ENCODE assay signal across 14 mouse cellular contexts in genomic region chr5:35641961-35642584, GRCm38 (mm10). TPM values are rescaled to one million over a fixed set of nuclear protein-coding genes. Genes with fewer than 3 reads are reported as not detected.
DNase-seq lines count a peak whose midpoint lies in the region; ATAC-seq lines count a peak whose summit lies in the region.
"Had no signal": no experiment of that assay in that cellular context is flagged by ENCODE, and none has a peak within 500 bp of the region (broad histone marks: within the 10 kb centered on the region; RNA-seq: fewer than 3 reads in every experiment).

No protein-coding gene starts in this region.

- peak overlapping the region; percentile 59; the same call in 1 of the 2 replicates for H3K27ac ChIP-seq in kidney, embryonic 14.5 days (ENCODE audit: low read depth, low read length)
- no peak overlapping the region for H3K27ac ChIP-seq in embryonic facial prominence, embryonic 14.5 days (replicated peaks; ENCODE audit: low read depth, low read length)
- H3K27ac ChIP-seq in intestine, embryonic 15.5 days = peak overlapping the region; percentile 32
- H3K27ac ChIP-seq: liver, embryonic 12.5 days; midbrain, embryonic 12.5 days; neural tube, embryonic 13.5 days had no signal

- peak overlapping the region; percentile 28; the same call in 1 of the 2 replicates for H3K9ac ChIP-seq in kidney, embryonic 14.5 days (ENCODE audit: low read depth, low read length)
- no peak overlapping the region for H3K9ac ChIP-seq in embryonic facial prominence, embryonic 14.5 days (ENCODE audit: low read depth, low read length)
- no peak overlapping the region for H3K9ac ChIP-seq in intestine, embryonic 15.5 days
- H3K9ac ChIP-seq: liver, embryonic 12.5 days; midbrain, embryonic 12.5 days; neural tube, embryonic 13.5 days had no signal

- 17% methylated on average over 10 of the region's 10 CpGs for WGBS in kidney, embryonic 14.5 days
- WGBS in embryonic facial prominence, embryonic 14.5 days = 44% methylated on average over 10 of the region's 10 CpGs
- 42% methylated on average over 10 of the region's 10 CpGs for WGBS in intestine, embryonic 15.5 days

- H3K9me3 ChIP-seq in kidney, embryonic 14.5 days (ENCODE audit: control insufficient read depth, low read length) = no peaks in the 10 kb centered on the region
- no peaks in the 10 kb centered on the region for H3K9me3 ChIP-seq in embryonic facial prominence, embryonic 14.5 days (ENCODE audit: control insufficient read depth, low read length)
- no peaks in the 10 kb centered on the region for H3K9me3 ChIP-seq in intestine, embryonic 15.5 days
- H3K9me3 ChIP-seq: liver, embryonic 12.5 days; midbrain, embryonic 12.5 days; neural tube, embryonic 13.5 days had no signal

- DNase-seq in kidney, adult 9 months = no peak
- peak; percentile 52 for DNase-seq in embryonic facial prominence, embryonic 14.5 days (ENCODE audit: low spot score)
- peak; percentile 42 for DNase-seq in lung, postnatal 36 days
- DNase-seq in spleen, adult 18-20 months = no peak
- no peak for DNase-seq in left cerebral cortex, adult 8-10 months (ENCODE audit: low spot score in 2 of 2)
- DNase-seq: cerebellum, postnatal 14 days; thymus, postnatal 25 days had no signal

- H3K4me3 ChIP-seq in kidney, embryonic 14.5 days (ENCODE audit: low read length) = no peak overlapping the region
- H3K4me3 ChIP-seq in embryonic facial prominence, embryonic 14.5 days (ENCODE audit: low read depth, low read length) = no peak overlapping the region
- H3K4me3 ChIP-seq in intestine, embryonic 15.5 days (replicated peaks) = no peak overlapping the region
- H3K4me3 ChIP-seq: liver, embryonic 12.5 days; midbrain, embryonic 12.5 days; neural tube, embryonic 13.5 days had no signal

- ATAC-seq in kidney, embryonic 14.5 days (ENCODE audit: low FRiP score, low TSS enrichment) = peak; percentile 83
- ATAC-seq in embryonic facial prominence, embryonic 14.5 days (ENCODE audit: low read depth) = peak; percentile 67; the same call in 1 of the 2 replicates
- peak; percentile 88 for ATAC-seq in intestine, embryonic 15.5 days
- ATAC-seq: CD4-positive, CD25-positive, alpha-beta regulatory T cell, adult 4 months; inflammation-experienced regulatory T-cells, adult 6 months; liver, embryonic 12.5 days had no signal

- H3K36me3 ChIP-seq in kidney, embryonic 14.5 days (ENCODE audit: control insufficient read depth, insufficient read depth, low read length) = no peaks in the 10 kb centered on the region
- no peaks in the 10 kb centered on the region for H3K36me3 ChIP-seq in embryonic facial prominence, embryonic 14.5 days (ENCODE audit: control insufficient read depth, insufficient read depth, low read length)
- H3K36me3 ChIP-seq in intestine, embryonic 15.5 days = no peaks in the 10 kb centered on the region
- H3K36me3 ChIP-seq: liver, embryonic 12.5 days; midbrain, embryonic 12.5 days; neural tube, embryonic 13.5 days had no signal

- peaks cover 16% of the 10 kb centered on the region for H3K4me1 ChIP-seq in kidney, embryonic 14.5 days (ENCODE audit: control insufficient read depth, insufficient read depth, low read length)
- H3K4me1 ChIP-seq in embryonic facial prominence, embryonic 14.5 days (ENCODE audit: control insufficient read depth, insufficient read depth, low read length) = no peaks in the 10 kb centered on the region
- H3K4me1 ChIP-seq in intestine, embryonic 15.5 days (replicated peaks) = peaks cover 14% of the 10 kb centered on the region
- H3K4me1 ChIP-seq: midbrain, embryonic 12.5 days; neural tube, embryonic 13.5 days had no signal

- 0 out of 2 replicates have a peak overlapping the region, but pooled peaks have one; percentile 2 for H3K4me2 ChIP-seq in kidney, embryonic 14.5 days (replicated peaks; ENCODE audit: low read depth, low read length)
- H3K4me2 ChIP-seq in embryonic facial prominence, embryonic 14.5 days (ENCODE audit: low read depth, low read length) = no peak overlapping the region
- no peak overlapping the region for H3K4me2 ChIP-seq in intestine, embryonic 15.5 days (replicated peaks)
- H3K4me2 ChIP-seq: liver, embryonic 12.5 days; midbrain, embryonic 12.5 days; neural tube, embryonic 13.5 days had no signal

- no peaks in the 10 kb centered on the region for H3K27me3 ChIP-seq in kidney, embryonic 14.5 days (ENCODE audit: control insufficient read depth, insufficient read depth, low read length)
- no peaks in the 10 kb centered on the region for H3K27me3 ChIP-seq in embryonic facial prominence, embryonic 14.5 days (replicated peaks; ENCODE audit: control insufficient read depth, insufficient read depth, low read length)
- H3K27me3 ChIP-seq in intestine, embryonic 15.5 days (replicated peaks) = no peaks in the 10 kb centered on the region
- H3K27me3 ChIP-seq: liver, embryonic 12.5 days; midbrain, embryonic 12.5 days; neural tube, embryonic 13.5 days had no signal

RNA-seq across cellular contexts. Expression of gene Htra3, which starts 37.5 kb away (rescaled TPM):
- polyA plus RNA-seq in kidney, embryonic 14.5 days (2014; fragmentation: Nextera tagmentation; extraction: Ambion mirVana) = 7.0 and 8.6 TPM in 2 replicates
- polyA plus RNA-seq in embryonic facial prominence, embryonic 14.5 days (2014; fragmentation: Nextera tagmentation; extraction: Ambion mirVana) = 42.5 and 46.4 TPM in 2 replicates
- polyA plus RNA-seq in intestine, embryonic 15.5 days (2015; fragmentation: Nextera tagmentation; extraction: Ambion mirVana) = 47.2 and 48.2 TPM in 2 replicates
- total RNA-seq in left cerebral cortex, adult 8-10 months (2022) = 1 to 10 TPM; 7.0 to 8.3 (median 7.9) TPM
- polyA plus RNA-seq: CD4-positive, CD25-positive, alpha-beta regulatory T cell, adult 4 months; inflammation-experienced regulatory T-cells, adult 6 months had no signal

RNA-seq across cellular contexts. Expression of gene Acox3, which starts 59.2 kb away (rescaled TPM):
- polyA plus RNA-seq in kidney, embryonic 14.5 days (2014; fragmentation: Nextera tagmentation; extraction: Ambion mirVana) = 8.3 and 13.1 TPM in 2 replicates
- 11.8 and 13.4 TPM in 2 replicates for polyA plus RNA-seq in embryonic facial prominence, embryonic 14.5 days (2014; fragmentation: Nextera tagmentation; extraction: Ambion mirVana)
- 13.2 and 13.8 TPM in 2 replicates for polyA plus RNA-seq in intestine, embryonic 15.5 days (2015; fragmentation: Nextera tagmentation; extraction: Ambion mirVana)
- 10 to 100 TPM; 36.4 to 40.2 (median 37.8) TPM for total RNA-seq in left cerebral cortex, adult 8-10 months (2022)

Comparison
In these comparisons a context has a peak if more than half of its experiments do, and no peak if none do; other contexts are left out.
1. DNase-seq: peak in embryonic facial prominence, embryonic 14.5 days (single experiment) and lung, postnatal 36 days (single experiment); none in kidney, adult 9 months (single experiment), spleen, adult 18-20 months (0 of 2) and left cerebral cortex, adult 8-10 months (0 of 2).
2. Peak in every context shown above with its lines, with median percentiles within 50 percentile points of each other: ATAC-seq.